Mouse (Mus musculus) CH12.LX (cell line): ENCODE data around the gene Vmn1r40. TPM values are rescaled to one million over a fixed set of nuclear protein-coding genes. Genes with fewer than 3 reads are reported as not detected.

Experiments used
- DNase-seq: peaks from one replicate; pipeline ENCODE4 v3.0.0-alpha.2; 2013; ENCODE audit errors: extremely low read depth
- H3K27ac ChIP-seq: 2 replicates; pipeline ENCODE4 v1.5.1; 2012; ENCODE audit warnings: low read depth, mild to moderate bottlenecking, control low read depth, moderate library complexity; ENCODE audit not compliant: insufficient read depth
- H3K27me3 ChIP-seq: replicated peaks from 2 replicates; pipeline ENCODE3; 2012; ENCODE audit warnings: inconsistent platforms
- H3K36me3 ChIP-seq, 2 experiments: replicated peaks in 1 of 2; 2 replicates each; pipeline versions ENCODE3 to v1.6.1; 2012; ENCODE audit warnings: inconsistent platforms in 1 of 2, low read length in 1 of 2, mild to moderate bottlenecking in 1 of 2, mixed read lengths in 1 of 2, moderate library complexity in 1 of 2; ENCODE audit not compliant: control insufficient read depth in 1 of 2, insufficient read depth in 1 of 2
- H3K4me1 ChIP-seq, 2 experiments: 2 replicates each; pipeline ENCODE4 v1.6.1; 2012; ENCODE audit warnings: inconsistent platforms in 1 of 2, moderate library complexity in 1 of 2; ENCODE audit not compliant: insufficient read depth in 2 of 2, control insufficient read depth in 1 of 2
- H3K4me2 ChIP-seq: 2 replicates; pipeline ENCODE4 v1.6.1; 2012; ENCODE audit warnings: low read depth, mild to moderate bottlenecking, control low read depth; ENCODE audit not compliant: poor library complexity, insufficient read depth, severe bottlenecking
- H3K4me3 ChIP-seq, 3 experiments: fragments of 150-350 bp in 1 of 3; sonication (generic) in 1 of 3; replicated peaks in 1 of 3; 2 replicates each; pipeline versions ENCODE3 to v1.5.1; 2011 to 2012; ENCODE audit warnings: low read depth in 2 of 3, low read length in 2 of 3, mild to moderate bottlenecking in 2 of 3, moderate library complexity in 2 of 3, control low read depth in 1 of 3, improper control_type of control experiment in 1 of 3, inconsistent platforms in 1 of 3, mixed read lengths in 1 of 3; ENCODE audit not compliant: poor library complexity in 1 of 3
- H3K79me2 ChIP-seq: replicated peaks from 2 replicates; pipeline ENCODE4 v1.6.1; 2012; ENCODE audit warnings: mild to moderate bottlenecking, moderate library complexity; ENCODE audit not compliant: control insufficient read depth, poor library complexity, insufficient read depth, severe bottlenecking; ENCODE audit errors: extremely low read depth
- H3K9ac ChIP-seq: 2 replicates; pipeline ENCODE4 v1.6.1; 2012; ENCODE audit warnings: low read depth, mild to moderate bottlenecking, control low read depth, moderate library complexity; ENCODE audit not compliant: insufficient read depth
- H3K9me3 ChIP-seq: replicated peaks from 2 replicates; pipeline ENCODE3; 2012; ENCODE audit warnings: low read length, inconsistent platforms, mixed read lengths
- CHD1 ChIP-seq: IDR thresholded peaks from 2 replicates; pipeline ENCODE4 v1.6.1; 2012; ENCODE audit warnings: low read depth, low read length, improper control_type of control experiment, inconsistent platforms
- CTCF ChIP-seq, 2 experiments: IDR thresholded peaks in 1 of 2; conservative IDR thresholded peaks in 1 of 2; 2 replicates each; pipeline ENCODE4 v1.5.1; 2011 to 2012; ENCODE audit warnings: low read depth in 2 of 2, low read length in 2 of 2, improper control_type of control experiment in 1 of 2, inconsistent platforms in 1 of 2, mild to moderate bottlenecking in 1 of 2, moderate library complexity in 1 of 2
- E2F4 ChIP-seq: IDR thresholded peaks from 2 replicates; pipeline ENCODE4 v1.6.1; 2011; ENCODE audit warnings: low read depth, low read length, improper control_type of control experiment; ENCODE audit not compliant: insufficient replicate concordance
- EP300 ChIP-seq: IDR thresholded peaks from 2 replicates; pipeline ENCODE4 v1.6.1; 2011; ENCODE audit warnings: low read length, improper control_type of control experiment
- HCFC1 ChIP-seq: IDR thresholded peaks from 2 replicates; pipeline ENCODE4 v1.6.1; 2012; ENCODE audit warnings: low read depth, mild to moderate bottlenecking, inconsistent platforms, low read length, improper control_type of control experiment
- IRF4 ChIP-seq: IDR thresholded peaks from 2 replicates; pipeline ENCODE4 v1.6.1; 2014; ENCODE audit warnings: low read depth, mild to moderate bottlenecking, inconsistent platforms, low read length, improper control_type of control experiment
- JUN ChIP-seq: IDR thresholded peaks from 2 replicates; pipeline ENCODE4 v1.6.1; 2011; ENCODE audit warnings: low read depth, mild to moderate bottlenecking, low read length, improper control_type of control experiment, moderate library complexity; ENCODE audit not compliant: insufficient read depth
- KAT2A ChIP-seq: IDR thresholded peaks from 2 replicates; pipeline ENCODE4 v1.6.1; 2012; ENCODE audit warnings: low read length, improper control_type of control experiment, inconsistent platforms; ENCODE audit not compliant: insufficient replicate concordance
- MAFK ChIP-seq: IDR thresholded peaks from 2 replicates; pipeline ENCODE4 v1.6.1; 2011; ENCODE audit warnings: low read length, improper control_type of control experiment; ENCODE audit not compliant: insufficient replicate concordance
- MAZ ChIP-seq: IDR thresholded peaks from 2 replicates; pipeline ENCODE4 v1.6.1; 2012; ENCODE audit warnings: low read depth, mild to moderate bottlenecking, inconsistent platforms, low read length, improper control_type of control experiment, moderate library complexity
- MEF2A ChIP-seq: IDR thresholded peaks from 2 replicates; pipeline ENCODE4 v1.6.1; 2014; ENCODE audit warnings: low read depth, mild to moderate bottlenecking, inconsistent platforms, low read length, improper control_type of control experiment, borderline replicate concordance
- MYC ChIP-seq: IDR thresholded peaks from 2 replicates; pipeline ENCODE4 v1.6.1; 2011; ENCODE audit warnings: low read depth, mild to moderate bottlenecking, improper control_type of control experiment, low read length
- PAX5 ChIP-seq: IDR thresholded peaks from 2 replicates; pipeline ENCODE4 v1.6.1; 2012; ENCODE audit warnings: low read length, inconsistent platforms, mixed read lengths
- POLR2A ChIP-seq: IDR thresholded peaks from 2 replicates; pipeline ENCODE4 v1.6.1; 2011; ENCODE audit warnings: low read depth, mild to moderate bottlenecking, improper control_type of control experiment, low read length
- RAD21 ChIP-seq: IDR thresholded peaks from 2 replicates; pipeline ENCODE4 v1.6.1; 2011; ENCODE audit warnings: low read depth, mild to moderate bottlenecking, low read length, improper control_type of control experiment, moderate library complexity
- SMC3 ChIP-seq: IDR thresholded peaks from 2 replicates; pipeline ENCODE4 v1.6.1; 2011; ENCODE audit warnings: low read depth, low read length, improper control_type of control experiment
- USF1 ChIP-seq: IDR thresholded peaks from 2 replicates; pipeline ENCODE4 v1.6.1; 2014; ENCODE audit warnings: low read depth, mild to moderate bottlenecking, inconsistent platforms, low read length, improper control_type of control experiment
- USF2 ChIP-seq: conservative IDR thresholded peaks from 2 replicates; pipeline ENCODE4 v1.6.1; 2011; ENCODE audit warnings: low read depth, low read length, improper control_type of control experiment
- ZC3H11A ChIP-seq: IDR thresholded peaks from 2 replicates; pipeline ENCODE4 v1.6.1; 2012; ENCODE audit warnings: low read depth, mild to moderate bottlenecking, inconsistent platforms, low read length, improper control_type of control experiment
- ZKSCAN1 ChIP-seq: IDR thresholded peaks from 2 replicates; pipeline ENCODE4 v1.6.1; 2012; ENCODE audit warnings: low read depth, inconsistent platforms, low read length, improper control_type of control experiment, borderline replicate concordance
- ZMIZ1 ChIP-seq: IDR thresholded peaks from 2 replicates; pipeline ENCODE4 v1.6.1; 2012; ENCODE audit warnings: low read depth, mild to moderate bottlenecking, inconsistent platforms, low read length, improper control_type of control experiment
- dilution Hi-C: fragments of 300-500 bp; cut with MboI; formaldehyde crosslinking; loops from 2 replicates; pipeline ENCODE4 v1.14.3; 2020; ENCODE audit warnings: low sequenced_read_pairs; ENCODE audit not compliant: extremely low pct_unique_long_range_greater_than_20kb, extremely low pct_ligation_motif_present
- in situ Hi-C: fragments of 300-500 bp; cut with MboI; formaldehyde crosslinking; loops from 3 replicates; pipeline ENCODE4 v1.14.3; 2019; ENCODE audit warnings: low sequenced_read_pairs, low pct_ligation_motif_present, low pct_unique_long_range_greater_than_20kb, mixed read lengths
- polyA plus RNA-seq: library from polyadenylated mRNA; unstranded; fragments of >175 nt; gene quantifications from 2 replicates; pipeline ENCODE4 v1.2.1, GENCODE M21; 2012; ENCODE audit warnings: low read depth; ENCODE audit not compliant: insufficient read length
- total RNA-seq, 2 experiments: library from RNA; depleted of rRNA; stranded (reverse); fragments of 300-350 nt in 1 of 2; fragments of >200 nt in 1 of 2; gene quantifications; 2 replicates each; pipeline ENCODE4 v1.2.3; 2012 to 2014

The Vmn1r40 gene
- total and polyA plus RNA-seq, 3 experiments, result not detected

- dilution Hi-C loops, result no loop called here
- Histone ChIP-seq H3K9ac (no peak overlapping the region), H3K79me2 (no peaks in the 10 kb centered on the region), H3K27ac (no peak overlapping the region), H3K36me3 (no peaks in the 10 kb centered on the region), H3K27me3 (peaks cover 6% of the 10 kb centered on the region), H3K4me1 (no peaks in the 10 kb centered on the region), H3K4me3 (no peak overlapping the region), H3K4me2 (no peak overlapping the region), H3K9me3 (no peaks in the 10 kb centered on the region)
- no peak for DNase-seq
- in situ Hi-C loops, result loop anchor here (10.0 to 25.0 kb wide), 2 partner anchors 303 to 641 kb away; partner anchors contain the start of gene Chst13
- peak; percentile 75 for TF ChIP-seq RAD21
- TF ChIP-seq HCFC1, result no peak
- no peak for TF ChIP-seq MYC
- TF ChIP-seq CTCF (conservative IDR thresholded peaks at IDR 0.05 in 1 of 2, IDR thresholded peaks at IDR 0.05 in 1 of 2; ENCODE audit: low read depth in 2 of 2, low read length in 2 of 2), result peak in 1 of 2 experiments; percentile 71; a peak in 2 of 4 replicates
- no peak for TF ChIP-seq EP300
- peak; percentile 45 for TF ChIP-seq SMC3
- no peak for TF ChIP-seq KAT2A
- no peak for TF ChIP-seq CHD1
These were observed 23.1 kb upstream of the Vmn1r40 start for GRCm38 (mm10) chr6:89684231-89684630.

GRCm38 (mm10) chr6:89687100-89687499 is 20.2 kb upstream of the Vmn1r40 start:
- TF ChIP-seq RAD21, result no peak
- TF ChIP-seq MAFK, result no peak
- no peak for TF ChIP-seq MAZ
- no peak for TF ChIP-seq SMC3
- TF ChIP-seq E2F4, result no peak
- TF ChIP-seq MEF2A, result no peak
- TF ChIP-seq ZKSCAN1, result no peak
- no peak for TF ChIP-seq PAX5
- TF ChIP-seq CHD1, result no peak
- no peak for TF ChIP-seq USF2
- TF ChIP-seq POLR2A, result no peak
- TF ChIP-seq IRF4, result no peak
- no peak for TF ChIP-seq JUN
- no peak for TF ChIP-seq USF1
- no peak for TF ChIP-seq ZC3H11A
- TF ChIP-seq ZMIZ1, result no peak
- TF ChIP-seq, all 38 proteins: peak for 0
- Histone ChIP-seq H3K9ac (no peak overlapping the region), H3K27ac (no peak overlapping the region), H3K4me2 (no peak overlapping the region), H3K79me2 (no peaks in the 10 kb centered on the region), H3K9me3 (no peaks in the 10 kb centered on the region), H3K27me3 (peaks cover 4% of the 10 kb centered on the region), H3K36me3 (no peaks in the 10 kb centered on the region), H3K4me3 (no peak overlapping the region), H3K4me1 (no peaks in the 10 kb centered on the region)
- no peak for DNase-seq
- in situ Hi-C loops, result loop anchor here (10.0 to 25.0 kb wide), 2 partner anchors 300 to 638 kb away; partner anchors contain the start of gene Chst13
- dilution Hi-C loops, result no loop called here
